Mouse (Mus musculus) adrenal gland (tissue): ENCODE measurements around the gene Ahr.

Experiments used
- intact Hi-C: fragments of 180-260 bp; cut with DNase I; formaldehyde crosslinking; loops from one replicate; pipeline ENCODE4 v1.15.1; 2025
- long read RNA-seq, 2 experiments: library from polyadenylated mRNA; unstranded; transcript quantifications; one replicate each; pipeline ENCODE4 v2.0.0; 2020; ENCODE audit warnings: borderline replicate concordance in 1 of 2; ENCODE audit not compliant: insufficient replicate concordance in 1 of 2

Gene Ahr
- long read RNA-seq, experiment 1, partial matches to known transcripts = 0 of 1 reads
- long read RNA-seq, experiment 1, other reads (novel, unspliced or antisense) = 1 of 1 reads
- long read RNA-seq, experiment 2, full-length matches to known transcripts = 1 of 7 reads
- long read RNA-seq, experiment 2, partial matches to known transcripts = 5 of 7 reads
- long read RNA-seq, experiment 2, other reads (novel, unspliced or antisense) = 1 of 7 reads

DNA sequence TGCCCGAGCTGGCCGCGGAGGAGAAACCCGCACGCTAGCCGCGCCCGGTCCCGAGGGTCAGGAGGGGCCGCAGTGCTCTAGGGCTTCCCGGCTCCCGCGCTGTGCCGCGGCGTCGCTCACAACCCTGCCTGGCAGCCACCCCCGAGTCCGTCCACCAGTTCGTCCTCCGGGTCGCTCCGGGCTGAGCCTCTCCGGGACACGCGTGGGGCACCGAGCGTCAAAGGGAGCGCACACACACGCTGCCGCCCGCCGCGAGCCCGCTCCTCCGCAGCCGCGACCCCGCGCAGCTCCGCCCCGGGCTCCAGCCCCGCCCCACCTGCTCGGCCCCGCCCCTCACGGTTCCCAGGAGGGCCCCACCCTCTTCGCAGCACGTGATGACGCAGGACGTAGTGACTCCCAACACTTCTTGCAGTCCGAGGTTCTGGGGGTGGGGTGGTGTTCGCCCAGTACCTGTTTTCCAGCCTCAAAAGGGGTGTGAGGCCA is at the start of gene Ahr:
TSS of gene Ahr (minus strand) at position 285 of the 483 bp plus-strand sequence.
- intact Hi-C loops = loop anchor here (5.0 to 10.0 kb wide), 2 partner anchors 230 to 298 kb away; no protein-coding TSS in a partner anchor

DNA sequence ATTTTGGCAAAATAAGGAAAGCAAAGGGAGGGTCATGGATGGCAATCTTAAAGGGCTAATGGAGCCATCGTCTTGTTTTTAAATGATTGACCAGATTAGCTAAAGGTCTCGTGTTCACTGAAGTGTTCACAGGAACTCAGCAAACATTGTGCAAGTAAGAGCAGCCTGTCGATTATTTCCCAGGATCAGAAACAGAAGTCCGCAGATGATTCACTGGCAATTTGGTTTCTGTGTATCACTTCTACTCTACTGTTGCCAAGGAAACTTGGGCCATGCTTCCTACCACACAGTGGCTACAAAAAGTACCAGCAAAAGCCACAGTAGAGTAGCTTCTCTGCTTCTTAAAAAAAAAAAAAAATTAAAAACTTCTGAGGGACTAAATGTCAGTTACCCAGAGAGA is 44.0 kb upstream of the Ahr start:
- intact Hi-C loops = no loop called here

DNA sequence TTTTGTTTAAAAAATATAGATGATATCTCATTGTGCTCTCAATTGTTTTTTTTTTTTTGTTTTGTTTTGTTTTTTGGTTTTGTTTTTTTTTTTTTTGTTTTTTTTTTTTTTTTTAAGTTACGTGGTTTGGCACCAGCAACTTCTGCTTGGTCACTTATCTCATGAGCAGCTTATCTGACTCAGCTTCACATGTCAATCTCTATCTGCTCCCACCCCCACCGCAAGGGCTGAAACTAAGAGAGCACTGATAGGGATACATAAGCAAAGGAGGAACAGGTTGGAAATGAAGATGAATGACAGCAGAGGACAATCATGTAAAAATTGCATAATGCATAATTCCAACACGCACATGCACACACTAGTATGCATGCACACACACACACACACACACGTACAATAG is 41.3 kb upstream of the Ahr start:
- intact Hi-C loops = no loop called here

DNA sequence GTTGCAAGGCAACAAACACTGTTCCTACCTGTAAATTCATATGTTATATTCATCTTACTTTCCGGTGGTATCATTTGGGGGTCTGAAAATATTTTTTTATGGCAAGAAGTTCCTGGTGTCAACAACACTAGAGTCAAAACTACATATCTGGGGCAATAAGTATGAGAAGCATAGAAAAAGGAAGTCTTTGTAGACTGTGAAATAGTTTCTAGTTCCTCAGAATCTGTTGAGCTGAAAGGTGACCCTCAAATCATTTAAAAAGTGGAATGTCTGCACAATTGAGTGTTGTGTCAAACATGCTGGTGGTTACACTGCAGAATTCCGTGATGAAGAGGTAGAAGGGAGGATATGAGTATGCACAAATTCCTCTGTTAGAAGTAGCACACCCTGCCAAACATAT is 38.9 kb upstream of the Ahr start:
- intact Hi-C loops = no loop called here

DNA sequence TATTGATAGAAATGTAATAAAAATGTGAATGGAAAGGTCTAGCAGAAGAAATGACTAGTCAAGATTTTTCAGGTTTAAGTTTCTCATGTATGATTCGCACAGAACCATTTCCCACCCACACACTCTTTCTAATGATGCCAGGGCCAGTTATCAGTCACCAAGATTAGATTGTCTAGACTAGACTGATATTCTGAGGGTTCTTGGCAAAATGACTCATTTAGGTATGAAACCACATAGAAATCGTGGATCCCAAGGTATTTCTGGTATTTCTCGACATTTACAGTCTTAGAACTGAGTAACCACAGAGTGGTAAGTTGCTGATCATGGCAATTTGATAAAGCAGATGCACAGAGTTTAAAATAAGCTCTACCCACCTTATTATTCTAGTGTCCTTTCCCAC is 28.0 kb upstream of the Ahr start:
- intact Hi-C loops = no loop called here

DNA sequence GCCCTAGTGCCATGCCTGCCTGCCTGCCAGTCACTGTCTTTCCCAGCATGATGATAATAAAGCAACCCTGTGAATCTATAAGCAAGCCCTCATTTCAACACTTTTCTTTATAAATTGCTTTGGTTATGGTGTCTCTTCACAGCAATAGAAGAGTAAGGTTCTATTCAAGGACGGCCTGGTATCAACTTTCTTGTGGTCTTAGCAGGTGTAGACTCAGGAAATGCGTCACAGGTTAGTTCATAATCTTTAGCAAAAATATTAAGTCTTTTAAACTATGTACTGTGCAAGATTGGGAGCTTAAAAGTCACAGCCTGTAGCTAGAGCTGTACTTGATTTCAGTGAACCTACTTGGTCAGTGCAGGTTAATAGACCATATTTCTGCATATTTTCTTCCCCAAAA is 24.0 kb upstream of the Ahr start:
- intact Hi-C loops = no loop called here

DNA sequence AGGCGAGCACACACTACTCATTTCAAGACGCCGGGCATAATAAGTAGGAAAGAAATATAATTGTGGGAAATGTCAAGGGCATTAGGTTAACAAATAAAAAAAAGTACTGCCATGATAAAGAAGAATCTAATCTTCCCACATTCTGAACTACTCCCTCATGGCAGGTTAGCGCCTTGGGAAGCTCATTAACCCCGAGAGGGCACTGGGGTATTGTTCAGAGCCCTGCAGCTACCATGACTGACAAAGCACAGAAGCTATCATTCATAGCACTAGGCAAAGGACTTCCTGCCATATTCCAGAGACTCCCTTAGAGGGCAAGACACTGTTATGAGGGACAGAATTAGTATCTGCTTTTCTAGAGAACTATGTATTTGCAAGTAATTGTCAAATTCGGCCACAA is 21.1 kb upstream of the Ahr start:
- intact Hi-C loops = no loop called here

DNA sequence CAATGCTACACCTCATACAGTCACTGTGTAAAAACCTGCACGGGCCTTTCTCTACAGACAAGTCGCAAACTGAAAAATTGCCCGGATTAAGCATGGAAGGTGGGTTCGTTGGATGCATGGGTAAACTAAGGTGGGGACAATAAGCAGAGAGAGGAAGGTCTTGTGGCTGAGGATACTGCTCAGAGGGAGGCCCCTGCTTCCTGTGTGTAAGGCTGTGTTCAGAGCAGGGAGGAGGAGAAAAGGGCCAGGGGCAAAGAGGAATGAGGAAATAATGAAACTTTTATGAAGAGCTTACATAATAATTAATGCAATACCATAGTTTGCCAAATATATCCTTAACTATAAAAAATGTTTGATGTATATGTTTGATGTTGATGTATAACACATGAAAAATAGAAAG is 19.5 kb upstream of the Ahr start:
- intact Hi-C loops = no loop called here

DNA sequence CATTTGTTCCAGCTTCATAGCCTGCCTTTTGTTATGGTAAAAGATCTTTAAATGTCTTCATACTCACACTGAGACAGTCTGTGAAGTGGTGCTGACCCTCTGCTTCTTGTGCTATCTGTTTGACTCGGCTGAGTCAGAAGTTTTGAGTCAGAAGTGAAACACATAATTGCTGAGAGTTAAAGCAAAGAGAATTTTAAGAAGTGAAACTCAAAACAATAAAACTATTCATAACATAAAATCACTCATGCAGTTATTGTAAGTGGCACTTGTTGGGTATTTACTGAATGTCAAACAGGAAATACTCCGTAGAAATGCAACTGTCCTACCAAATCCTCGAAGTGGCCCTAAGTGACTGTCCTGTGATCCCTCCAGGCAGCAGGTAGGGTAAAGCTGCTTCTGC is 18.3 kb upstream of the Ahr start:
- intact Hi-C loops = no loop called here

DNA sequence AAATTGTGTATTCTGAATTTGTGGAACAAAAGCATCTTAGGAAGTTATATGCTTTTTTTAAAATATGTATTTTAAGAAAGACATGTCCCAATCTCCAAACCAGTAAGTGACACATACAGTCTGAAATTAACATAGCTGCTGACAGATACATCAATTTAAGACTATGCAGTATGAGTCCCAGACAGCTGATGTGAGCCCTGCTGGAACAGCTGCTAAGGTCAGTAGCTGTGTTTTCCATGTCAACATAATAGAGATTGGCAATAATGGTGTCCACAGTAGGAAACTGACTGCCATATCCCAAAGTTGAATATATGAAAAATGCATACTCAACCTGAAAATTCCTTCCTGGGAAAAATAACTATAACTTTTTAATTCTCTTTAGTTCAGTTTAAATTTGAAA is 15.5 kb upstream of the Ahr start:
- intact Hi-C loops = no loop called here

DNA sequence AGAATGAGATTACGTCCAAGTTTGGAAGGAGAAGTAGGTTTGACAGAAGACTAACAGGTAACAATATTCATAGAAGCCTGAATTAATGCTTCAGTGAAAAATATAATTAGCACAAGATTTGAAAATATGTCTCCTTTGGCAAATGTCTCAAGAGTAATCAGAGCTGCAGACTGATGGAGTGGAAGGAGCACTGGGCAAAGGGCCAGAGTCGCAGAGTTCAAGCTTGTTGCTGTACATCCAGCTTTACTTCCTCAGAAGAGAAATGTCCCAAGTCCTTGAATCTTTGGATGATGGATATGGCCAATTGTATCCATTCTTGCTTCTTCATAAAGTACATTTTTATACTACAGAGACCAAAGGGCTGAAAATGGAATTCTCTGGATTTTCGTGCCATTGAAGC is 8.0 kb upstream of the Ahr start:
- intact Hi-C loops = no loop called here

DNA sequence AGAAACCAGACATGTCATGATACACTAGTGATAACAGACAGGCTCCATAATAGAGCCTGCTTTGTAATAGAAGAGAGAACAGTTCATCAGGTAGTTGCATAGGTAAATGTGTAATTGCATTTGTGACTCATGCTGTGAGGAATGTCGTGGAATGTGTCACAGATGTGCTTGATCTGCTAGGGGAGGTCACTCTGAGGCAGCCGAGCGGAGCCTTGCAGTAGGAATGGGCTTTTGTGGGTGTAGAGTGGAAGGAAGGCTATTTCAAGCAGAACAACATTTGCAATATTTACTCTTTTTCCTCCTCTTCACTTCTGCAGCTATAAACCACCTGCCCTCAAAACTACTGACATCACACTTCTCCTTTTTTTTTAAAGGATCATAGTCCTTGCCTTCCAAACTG is 4.0 kb upstream of the Ahr start:
- intact Hi-C loops = loop anchor here (10.0 kb wide), 1 partner anchor 234 kb away; no protein-coding TSS in a partner anchor

DNA sequence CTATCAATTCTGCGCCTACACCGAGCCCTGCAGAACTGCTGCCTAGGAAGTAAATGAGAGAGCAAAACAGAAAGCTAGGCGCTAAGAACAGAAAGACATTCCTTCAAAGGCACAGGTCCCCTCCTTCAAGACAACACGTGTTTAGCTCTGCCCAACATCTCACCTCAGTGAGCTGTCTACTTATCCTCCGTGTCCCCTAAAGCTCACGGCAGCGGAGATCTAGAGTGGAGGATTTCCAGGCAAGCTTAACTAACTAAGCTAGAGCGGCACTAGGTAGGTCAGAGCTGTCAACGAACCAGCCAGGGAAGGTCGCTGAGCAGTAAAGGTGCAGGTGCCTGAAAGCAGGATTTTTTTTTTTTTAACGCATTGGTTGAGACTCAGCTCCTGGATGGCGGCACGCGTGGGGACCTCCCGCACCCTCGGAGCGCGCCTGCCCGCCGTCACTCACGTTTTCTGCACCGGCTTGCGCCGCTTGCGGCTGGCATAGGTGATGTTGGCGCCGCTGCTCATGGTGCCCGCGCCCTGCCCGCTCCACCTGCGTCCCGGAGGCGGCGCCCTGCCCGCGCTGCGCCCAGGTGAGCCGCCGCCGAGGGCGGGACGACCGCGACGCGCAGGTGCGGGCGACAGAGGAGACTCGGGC is 604 bp downstream of the Ahr start:
- intact Hi-C loops = loop anchor here (5.0 to 10.0 kb wide), 2 partner anchors 229 to 298 kb away; no protein-coding TSS in a partner anchor

DNA sequence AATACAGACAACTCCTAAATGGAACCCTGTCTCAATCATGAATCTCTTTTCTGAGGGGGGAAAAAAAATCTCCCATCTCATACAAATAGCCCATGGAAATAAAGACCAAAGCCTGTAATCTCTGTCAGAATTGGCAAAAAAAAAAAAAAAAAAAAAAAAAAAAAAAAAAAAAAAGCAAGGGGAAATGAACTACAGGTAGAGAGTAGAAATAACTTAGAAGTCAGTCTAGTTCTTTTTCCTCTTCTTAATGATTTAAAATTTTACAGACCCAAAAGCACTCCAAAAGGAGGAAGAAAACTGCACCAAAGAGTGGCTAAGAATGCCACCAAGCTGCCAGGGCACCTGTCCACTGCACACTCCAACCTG is 1.1 kb downstream of the Ahr start:
- intact Hi-C loops = loop anchor here (5.0 to 10.0 kb wide), 2 partner anchors 229 to 299 kb away; no protein-coding TSS in a partner anchor

DNA sequence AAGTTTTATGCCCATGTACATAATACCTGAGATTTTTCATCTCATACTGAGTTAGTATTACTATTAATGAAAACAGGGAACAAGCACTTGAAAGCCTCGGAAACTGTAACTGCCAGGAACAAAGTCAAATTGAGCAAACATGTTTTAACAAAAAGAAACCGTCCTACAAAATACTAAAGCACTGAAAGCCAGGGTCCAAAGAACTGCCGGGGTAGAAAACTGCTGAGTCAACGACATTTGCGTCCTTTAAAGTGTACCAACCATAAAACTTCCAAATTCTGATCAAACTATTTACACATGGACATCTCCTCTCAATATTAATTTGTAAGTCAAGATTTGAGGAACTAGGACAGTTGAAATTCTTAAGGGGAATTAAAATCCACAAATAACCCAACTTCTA is 1.7 kb downstream of the Ahr start:
- intact Hi-C loops = loop anchor here (5.0 to 10.0 kb wide), 2 partner anchors 228 to 299 kb away; no protein-coding TSS in a partner anchor

DNA sequence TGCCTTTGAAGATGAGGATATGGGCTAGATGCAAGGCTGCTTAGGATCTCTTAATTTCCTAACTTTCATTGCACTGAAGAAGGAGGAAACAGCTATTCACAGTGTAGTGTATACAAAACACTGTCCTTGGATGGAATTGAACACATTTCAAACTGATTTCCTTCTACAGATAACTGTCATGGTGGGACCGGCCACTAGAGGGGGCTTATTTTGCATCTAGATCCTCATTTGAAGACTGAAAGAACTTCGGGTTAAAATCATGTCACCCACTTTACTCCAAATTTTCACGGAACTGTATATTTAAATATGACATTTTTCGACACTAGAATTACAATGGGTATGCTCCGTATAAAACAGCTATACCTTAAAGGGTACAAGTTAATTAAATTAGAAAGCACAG is 2.7 kb downstream of the Ahr start:
- intact Hi-C loops = loop anchor here (5.0 to 10.0 kb wide), 2 partner anchors 227 to 300 kb away; no protein-coding TSS in a partner anchor

DNA sequence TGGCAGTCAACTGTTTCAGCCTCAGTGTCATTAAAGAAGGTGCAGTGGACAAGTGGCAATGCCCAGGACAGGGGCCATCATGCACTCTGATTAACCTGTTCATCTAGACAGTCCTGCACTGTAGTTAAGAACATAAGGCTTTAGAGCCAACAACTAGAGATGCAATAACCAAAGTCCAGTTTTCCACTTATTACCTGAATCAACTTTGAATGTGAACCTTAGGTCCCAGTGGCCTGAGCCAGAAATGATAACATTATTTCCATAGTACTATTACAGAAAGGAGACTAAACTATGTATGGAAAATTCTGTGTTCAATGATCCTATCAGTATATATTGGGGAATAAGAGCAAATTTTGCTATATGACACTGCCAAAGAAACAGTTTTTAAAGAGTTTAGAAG is 4.3 kb downstream of the Ahr start:
- intact Hi-C loops = loop anchor here (5.0 to 10.0 kb wide), 2 partner anchors 226 to 302 kb away; no protein-coding TSS in a partner anchor

DNA sequence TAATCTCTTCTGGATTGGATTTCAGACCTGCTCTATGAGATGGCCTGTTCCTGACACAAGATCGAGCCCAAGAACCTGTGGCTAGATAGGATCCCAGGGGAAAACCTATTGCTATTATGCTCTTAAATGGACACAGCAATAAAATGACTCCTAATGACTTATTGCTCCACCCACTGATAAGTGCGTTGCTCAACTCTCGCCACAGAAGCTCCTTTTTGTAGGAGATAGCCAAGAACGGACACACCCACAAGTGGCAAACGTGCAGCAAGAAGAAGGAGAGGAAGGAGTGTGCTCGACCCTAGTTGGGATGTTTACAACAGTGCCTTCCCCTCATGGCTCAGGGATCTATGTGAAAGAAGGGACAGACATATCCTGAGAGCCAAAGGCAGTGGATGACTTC is 7.4 kb downstream of the Ahr start:
- intact Hi-C loops = no loop called here

DNA sequence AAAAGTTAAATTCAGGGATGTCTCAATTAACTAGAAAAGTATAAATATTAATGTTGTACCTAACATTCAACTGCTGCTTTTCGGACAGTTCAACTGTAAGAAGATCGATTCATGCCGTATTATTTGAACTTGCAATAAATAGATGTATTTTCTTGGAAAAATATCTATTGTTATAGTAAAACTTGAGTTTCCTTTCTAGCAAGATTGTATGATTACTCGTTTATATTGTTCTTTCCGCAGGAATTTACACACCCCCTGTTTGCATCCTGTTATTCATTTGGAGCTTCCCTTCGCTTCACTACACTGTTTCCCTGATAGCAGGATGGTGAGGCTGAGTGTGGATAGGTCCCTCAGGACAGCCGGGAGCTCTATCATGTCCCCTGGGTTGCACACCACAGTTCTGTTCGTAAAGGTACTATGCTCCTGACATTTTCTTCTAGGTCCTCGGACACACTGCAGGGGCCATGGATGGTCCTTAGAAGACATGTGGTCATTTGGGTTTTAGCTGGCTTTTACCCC is 12.2 kb downstream of the Ahr start:
- intact Hi-C loops = no loop called here

DNA sequence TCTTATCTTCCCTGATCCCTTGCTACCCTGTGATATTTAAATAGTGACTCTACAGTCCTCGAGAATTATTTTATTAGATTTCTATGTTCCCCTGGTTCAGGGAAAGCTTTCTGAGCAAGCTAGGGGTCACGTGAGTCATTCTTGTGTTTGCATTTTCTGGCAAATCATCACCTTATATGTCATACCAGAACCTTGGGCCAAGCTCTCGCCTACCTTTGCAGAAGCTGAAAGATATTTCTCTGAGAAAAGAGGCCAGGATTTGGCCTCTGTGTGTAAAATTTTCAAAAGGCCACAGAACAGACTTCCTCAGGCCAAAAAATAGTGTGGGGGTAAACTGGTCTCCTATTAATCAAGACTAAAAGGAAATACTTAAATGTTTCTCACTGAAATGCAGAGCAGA is 19.2 kb downstream of the Ahr start:
- intact Hi-C loops = no loop called here

DNA sequence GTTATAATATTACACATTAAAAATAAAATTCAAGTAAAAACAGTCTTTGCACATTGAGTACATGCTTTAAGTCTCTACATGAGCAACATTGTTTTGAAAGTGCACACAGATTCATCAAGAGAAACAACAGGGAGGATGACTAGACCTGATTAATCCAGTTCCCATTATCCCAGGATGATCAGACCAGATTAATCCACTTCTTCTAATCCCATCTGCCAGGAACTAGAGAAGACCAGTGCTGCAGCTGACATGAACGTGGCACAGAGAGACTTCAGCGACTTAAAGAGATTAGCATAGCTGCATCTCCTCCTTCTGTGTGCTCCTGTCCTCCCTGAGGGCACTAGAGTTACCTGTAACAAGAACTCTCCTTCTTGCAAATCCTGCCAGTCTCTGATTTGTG is 20.2 kb downstream of the Ahr start:
- intact Hi-C loops = no loop called here

DNA sequence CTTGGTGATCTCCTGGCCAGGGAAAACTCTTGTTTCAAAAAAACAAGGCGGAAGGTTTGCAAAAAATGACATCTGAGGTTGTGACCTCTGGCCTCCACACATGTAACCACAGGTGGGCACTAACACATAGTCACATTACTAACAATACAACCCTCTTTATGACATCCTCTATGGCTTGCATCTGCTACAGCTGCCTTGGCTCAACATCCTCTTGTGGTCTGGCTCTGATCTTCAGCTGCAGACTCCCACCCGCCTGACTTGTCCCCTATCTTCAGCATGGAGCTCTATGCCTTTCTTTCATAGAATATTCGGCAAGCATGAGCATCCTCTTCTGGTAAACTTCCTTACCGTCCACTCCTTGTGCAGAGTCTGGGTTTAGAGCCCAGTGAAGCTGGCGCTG is 24.1 kb downstream of the Ahr start:
- intact Hi-C loops = no loop called here

DNA sequence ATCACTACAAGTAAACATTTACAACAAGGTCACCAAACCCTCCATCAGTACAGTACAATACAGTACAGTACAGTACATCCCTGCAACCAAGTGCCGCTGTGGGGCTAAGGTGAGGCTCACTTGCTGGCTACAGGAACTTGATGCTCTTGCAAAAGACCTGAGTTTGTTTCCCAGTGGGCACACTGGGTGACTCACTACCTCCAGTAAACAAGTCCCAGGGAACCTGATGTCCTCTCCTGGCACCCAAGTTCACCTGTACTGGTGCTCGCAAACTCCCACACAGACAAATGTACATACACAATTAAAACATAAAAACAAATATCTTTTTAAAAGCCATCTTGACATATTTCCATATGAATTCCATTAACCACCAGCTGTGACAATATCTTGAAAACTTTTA is 28.5 kb downstream of the Ahr start:
- intact Hi-C loops = no loop called here
